ENCODE assay signal across 10 mouse cellular contexts in the genomic region with DNA sequence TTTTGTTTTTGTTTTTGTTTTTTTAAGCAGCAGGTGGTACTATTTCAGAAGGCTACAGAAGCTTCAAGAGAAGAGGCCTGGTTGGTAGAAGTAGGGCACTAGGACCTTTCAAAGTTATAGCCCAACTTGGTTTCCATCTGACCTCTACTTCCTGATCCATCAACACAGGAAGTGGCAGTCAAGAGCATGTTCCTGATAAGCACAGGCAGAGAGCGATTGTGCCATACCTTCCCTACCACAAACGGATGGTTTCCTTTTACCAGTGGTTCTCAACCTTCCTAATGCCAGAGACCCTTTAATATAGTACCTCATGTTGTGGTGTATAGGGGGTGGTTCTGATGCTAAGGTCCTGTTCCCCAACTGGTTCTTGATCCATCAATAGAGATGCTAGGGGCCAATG. TPM values are rescaled to one million over a fixed set of nuclear protein-coding genes. Genes with fewer than 3 reads are reported as not detected.
DNase-seq lines count a peak whose midpoint lies in the region; ATAC-seq and TF ChIP-seq lines count a peak whose summit lies in the region.
"Had no signal": no experiment of that assay in that cellular context is flagged by ENCODE, and none has a peak within 500 bp of the region (broad histone marks: within the 10 kb centered on the region; RNA-seq: fewer than 3 reads in every experiment).

No protein-coding gene starts in this region.

- H3K9ac ChIP-seq in heart, embryonic 12.5 days = no peak overlapping the region
- H3K9ac ChIP-seq in liver, adult 2 months (ENCODE audit: low read depth, low read length) = no peak overlapping the region
- H3K9ac ChIP-seq: forebrain, embryonic 13.5 days had no signal

- no peaks in the 10 kb centered on the region for H3K27me3 ChIP-seq in heart, embryonic 12.5 days (replicated peaks)
- no peaks in the 10 kb centered on the region for H3K27me3 ChIP-seq in G1E (ENCODE audit: insufficient read depth, low read length)
- H3K27me3 ChIP-seq in liver, adult 2 months (ENCODE audit: control insufficient read depth, insufficient read depth, low read length) = no peaks in the 10 kb centered on the region
- H3K27me3 ChIP-seq: forebrain, embryonic 13.5 days had no signal

- peaks cover 40% of the 10 kb centered on the region for H3K4me1 ChIP-seq in heart, embryonic 12.5 days (replicated peaks)
- peaks cover 70% of the 10 kb centered on the region for H3K4me1 ChIP-seq in G1E (ENCODE audit: insufficient read depth, low read depth, low read length)
- H3K4me1 ChIP-seq in liver, adult 2 months (ENCODE audit: control insufficient read depth, insufficient read depth, low read length) = peaks cover 42% of the 10 kb centered on the region
- H3K4me1 ChIP-seq: forebrain, embryonic 13.5 days had no signal

- H3K4me3 ChIP-seq in heart, embryonic 12.5 days = no peak overlapping the region
- no peak overlapping the region; the same call in 1 of the 2 replicates for H3K4me3 ChIP-seq in G1E (ENCODE audit: low read depth, low read length)
- no peak overlapping the region for H3K4me3 ChIP-seq in liver, adult 2 months (ENCODE audit: insufficient read depth, low read depth, low read length)
- H3K4me3 ChIP-seq: forebrain, embryonic 13.5 days; hindbrain, embryonic 10.5 days had no signal

- WGBS in heart, embryonic 12.5 days = 7% methylated on average over 2 of the region's 2 CpGs
- WGBS in liver, adult 2 months = 0% methylated on average over 2 of the region's 2 CpGs

- no peak overlapping the region for H3K4me2 ChIP-seq in heart, embryonic 12.5 days
- H3K4me2 ChIP-seq: forebrain, embryonic 13.5 days had no signal

- ATAC-seq in heart, embryonic 12.5 days (ENCODE audit: insufficient number of reproducible peaks, low FRiP score) = no peak
- peak; percentile 96 for ATAC-seq in G1E (ENCODE audit: extremely low read depth, insufficient number of reproducible peaks, low FRiP score, poor library complexity, severe bottlenecking)
- ATAC-seq in megakaryocyte-erythroid progenitor cell, adult 5-6 weeks (replicated peaks; ENCODE audit: low FRiP score, low TSS enrichment, poor library complexity, severe bottlenecking) = peak; percentile 69
- ATAC-seq: forebrain, embryonic 13.5 days had no signal

- no peaks in the 10 kb centered on the region for H3K36me3 ChIP-seq in heart, embryonic 12.5 days
- H3K36me3 ChIP-seq in G1E (replicated peaks) = peaks cover 61% of the 10 kb centered on the region
- H3K36me3 ChIP-seq in liver, adult 2 months (ENCODE audit: control insufficient read depth, insufficient read depth, low read length) = peaks cover 38% of the 10 kb centered on the region

- H3K27ac ChIP-seq in heart, embryonic 12.5 days (ENCODE audit: poor library complexity, severe bottlenecking) = peak overlapping the region; percentile 55; the same call in 1 of the 2 replicates
- H3K27ac ChIP-seq in liver, adult 2 months (replicated peaks; ENCODE audit: insufficient read depth, low read depth, low read length) = peak overlapping the region; percentile 10; the same call in 1 of the 2 replicates
- H3K27ac ChIP-seq: forebrain, embryonic 13.5 days; hindbrain, embryonic 10.5 days had no signal

- no peaks in the 10 kb centered on the region for H3K9me3 ChIP-seq in heart, embryonic 12.5 days (replicated peaks)
- H3K9me3 ChIP-seq in G1E (replicated peaks) = no peaks in the 10 kb centered on the region
- H3K9me3 ChIP-seq: forebrain, embryonic 13.5 days; hindbrain, embryonic 10.5 days had no signal

- intact Hi-C loops in heart, postnatal 25 days (cut with DNase I) = no loop called here

- H3K79me2 ChIP-seq in liver, adult 2 months (ENCODE audit: control insufficient read depth, insufficient read depth, low read length) = peaks cover 45% of the 10 kb centered on the region

- no peak for TF ChIP-seq CTCF in G1E (IDR thresholded peaks at IDR 0.05; ENCODE audit: low read depth, low read length)
- TF ChIP-seq CTCF in liver, adult 2 months (IDR thresholded peaks at IDR 0.05; ENCODE audit: low read depth, low read length) = no peak

- TF ChIP-seq POLR2A in liver, adult 2 months (IDR thresholded peaks at IDR 0.05; ENCODE audit: extremely low read depth, insufficient read depth, low read length) = no peak

- no peak for DNase-seq in heart, postnatal 25 days (ENCODE audit: low spot score)
- peak; percentile 48 for DNase-seq in G1E (ENCODE audit: low spot score)
- DNase-seq in liver, adult 2 months (ENCODE audit: extremely low read depth, low read depth, low spot score) = peak; percentile 69
- no peak for DNase-seq in left cerebral cortex, adult 8-10 months (ENCODE audit: low spot score in 2 of 2)
- no peak for DNase-seq in frontal cortex, postnatal 36 days (ENCODE audit: low spot score in 2 of 2)
- no peak for DNase-seq in layer of hippocampus, adult 11-12 months (ENCODE audit: low spot score)

RNA-seq across cellular contexts. Expression of a gene that starts 39.9 kb away (rescaled TPM):
- polyA plus RNA-seq in heart, embryonic 12.5 days (2016; fragmentation: Nextera tagmentation; extraction: Ambion mirVana) = 27.8 and 30.2 TPM in 2 replicates
- total RNA-seq in heart, postnatal 25 days (2021) = 10 to 100 TPM; 56.1 to 58.0 TPM
- total RNA-seq in G1E (2014; fragmentation: Nextera tagmentation) (91.1 and 97.8 TPM in 2 replicates), G1E (2017) (128 and 129 TPM in 2 replicates)
- polyA plus RNA-seq in G1E (2012) = 28.2 and 28.5 TPM in 2 replicates
- 252 and 306 TPM in 2 replicates for total RNA-seq in liver, adult 2 months (2014; rRNA removed)
- 212 and 246 TPM in 2 replicates for polyA plus RNA-seq in liver, adult 2 months (2012; rRNA removed)
- total RNA-seq in megakaryocyte-erythroid progenitor cell, adult 5-6 weeks (2014; fragmentation: Nextera tagmentation) = 34.1 and 37.1 TPM in 2 replicates
- 65.9 and 73.1 TPM in 2 replicates for total RNA-seq in megakaryocyte-erythroid progenitor cell, adult 5-6 weeks (2017)
- total RNA-seq in left cerebral cortex, adult 8-10 months (2022) = 10 to 100 TPM; 41.3 to 48.9 (median 44.7) TPM

RNA-seq across cellular contexts. Expression of a gene that starts 47.0 kb away (rescaled TPM):
- 0.05 and 0.15 TPM in 2 replicates for polyA plus RNA-seq in heart, embryonic 12.5 days (2016; fragmentation: Nextera tagmentation; extraction: Ambion mirVana)
- total RNA-seq in heart, postnatal 25 days (2021) = under 1 TPM; 0.10 to 0.28 TPM
- total RNA-seq in G1E (2014; fragmentation: Nextera tagmentation) (not detected in 2 replicates), G1E (2017) (0.11 TPM in 1 of 2 replicates, not detected in the other)
- not detected in 2 replicates for polyA plus RNA-seq in G1E (2012)
- under 0.01 TPM in 2 replicates for total RNA-seq in liver, adult 2 months (2014; rRNA removed)
- polyA plus RNA-seq in liver, adult 2 months (2012; rRNA removed) = 0.05 and 0.17 TPM in 2 replicates
- not detected in 2 replicates for total RNA-seq in megakaryocyte-erythroid progenitor cell, adult 5-6 weeks (2014; fragmentation: Nextera tagmentation)
- 0.38 TPM in 1 of 2 replicates, not detected in the other for total RNA-seq in megakaryocyte-erythroid progenitor cell, adult 5-6 weeks (2017)
- total RNA-seq in left cerebral cortex, adult 8-10 months (2022) = 10 to 100 TPM; 65.9 to 70.9 (median 70.2) TPM

Comparison
In these comparisons a context has a peak if more than half of its experiments do, and no peak if none do; other contexts are left out.
1. DNase-seq: peak in G1E (single experiment) and liver, adult 2 months (single experiment); none in heart, postnatal 25 days (single experiment), left cerebral cortex, adult 8-10 months (0 of 2), frontal cortex, postnatal 36 days (0 of 2) and layer of hippocampus, adult 11-12 months (single experiment).
2. RNA of a gene that starts 47.0 kb away (total RNA-seq): 65.9 to 70.9 TPM in left cerebral cortex, adult 8-10 months; 0.38 TPM in megakaryocyte-erythroid progenitor cell, adult 5-6 weeks, 0.10 to 0.28 TPM in heart, postnatal 25 days, 0.11 TPM in G1E and under 0.01 TPM in liver, adult 2 months; every median in the first group is over 10 times any median in the second.